Mouse (Mus musculus): ENCODE data around the gene St3gal3.

The St3gal3 gene

GRCm38 (mm10) chr4:118089939-118090338 is 44.8 kb downstream of the St3gal3 start:
- CTCF ChIA-PET: no interaction called here

GRCm38 (mm10) chr4:118088771-118089170 is 45.9 kb downstream of the St3gal3 start:
- CTCF ChIA-PET: interaction anchor here (0.8 kb wide), 1 partner anchor 15 kb away, joined by 6 read pairs; no protein-coding TSS in a partner anchor

- CTCF ChIA-PET: no interaction called here
Measured at GRCm38 (mm10) chr4:118085025-118085424, 49.7 kb downstream of the St3gal3 start.

GRCm38 (mm10) chr4:118083217-118083951 is 51.3 kb downstream of the St3gal3 start:
- CTCF ChIA-PET: no interaction called here

GRCm38 (mm10) chr4:118081608-118082331 is 52.9 kb downstream of the St3gal3 start:
- CTCF ChIA-PET: no interaction called here

- CTCF ChIA-PET: no interaction called here
Measured at GRCm38 (mm10) chr4:118080481-118080880, 54.2 kb downstream of the St3gal3 start.

- CTCF ChIA-PET: no interaction called here
Measured at GRCm38 (mm10) chr4:118079195-118079594, 55.5 kb downstream of the St3gal3 start.

- CTCF ChIA-PET: no interaction called here
Measured at GRCm38 (mm10) chr4:118078576-118078975, 56.1 kb downstream of the St3gal3 start.

- CTCF ChIA-PET: no interaction called here
Measured at GRCm38 (mm10) chr4:118077293-118077752, 57.4 kb downstream of the St3gal3 start.

- CTCF ChIA-PET: interaction anchor here (0.7 kb wide), 1 partner anchor 179 kb away, joined by 4 read pairs; no protein-coding TSS in a partner anchor
Measured at GRCm38 (mm10) chr4:118076648-118077047, 58.1 kb downstream of the St3gal3 start.

- CTCF ChIA-PET: no interaction called here
Measured at GRCm38 (mm10) chr4:118075343-118075742, 59.4 kb downstream of the St3gal3 start.

- CTCF ChIA-PET: interaction anchor here (0.6 kb wide), 1 partner anchor 47 kb away, joined by 4 read pairs; no protein-coding TSS in a partner anchor
Measured at GRCm38 (mm10) chr4:118074236-118074635, 60.5 kb downstream of the St3gal3 start.

GRCm38 (mm10) chr4:118073128-118073527 is 61.6 kb downstream of the St3gal3 start:
- CTCF ChIA-PET: no interaction called here

- CTCF ChIA-PET: no interaction called here
Measured at GRCm38 (mm10) chr4:118071891-118072290, 62.8 kb downstream of the St3gal3 start.

GRCm38 (mm10) chr4:118070255-118071234 is 64.2 kb downstream of the St3gal3 start:
- CTCF ChIA-PET: no interaction called here

GRCm38 (mm10) chr4:118061809-118062463 is 72.8 kb downstream of the St3gal3 start:
- CTCF ChIA-PET: no interaction called here

- CTCF ChIA-PET: no interaction called here
Measured at GRCm38 (mm10) chr4:118060915-118061530, 73.7 kb downstream of the St3gal3 start.

GRCm38 (mm10) chr4:118059816-118060475 is 74.8 kb downstream of the St3gal3 start:
- CTCF ChIA-PET: no interaction called here

GRCm38 (mm10) chr4:118058116-118058677 is 76.5 kb downstream of the St3gal3 start:
- CTCF ChIA-PET: no interaction called here

- CTCF ChIA-PET: no interaction called here
Measured at GRCm38 (mm10) chr4:118057076-118057475, 77.6 kb downstream of the St3gal3 start.
